Mouse (Mus musculus) lung, adult 2 months (tissue): ENCODE data around the gene Rnase2b.

Experiments used
- CTCF ChIP-seq: fragments of 200-500 bp; IDR thresholded peaks from 2 replicates; pipeline ENCODE4 v1.5.1; 2011; ENCODE audit warnings: mild to moderate bottlenecking, low read length, control low read depth; ENCODE audit not compliant: insufficient read depth
- POLR2A ChIP-seq: fragments of 200-500 bp; IDR thresholded peaks from 2 replicates; pipeline ENCODE4 v1.6.1; 2011; ENCODE audit warnings: low read depth, mild to moderate bottlenecking, control low read depth, low read length, borderline replicate concordance; ENCODE audit errors: extremely low read depth

GRCm38 (mm10) chr14:51165435-51165834 is 3.4 kb downstream of the Rnase2b start:
- TF ChIP-seq CTCF (no peak), POLR2A (no peak)
